8 mouse cellular contexts compared by ENCODE assay signal in genomic region chr17:55958584-55958886, GRCm38 (mm10). TPM values are rescaled to one million over a fixed set of nuclear protein-coding genes. Genes with fewer than 3 reads are reported as not detected.
DNase-seq lines count a peak whose midpoint lies in the region; ATAC-seq and TF ChIP-seq lines count a peak whose summit lies in the region.

No protein-coding gene starts in this region.

- peak overlapping the region; percentile 63 for H3K4me2 ChIP-seq in forebrain, embryonic 12.5 days
- peak overlapping the region; percentile 75 for H3K4me2 ChIP-seq in liver, embryonic 15.5 days

- peaks cover 37% of the 10 kb centered on the region for H3K4me1 ChIP-seq in forebrain, embryonic 12.5 days
- H3K4me1 ChIP-seq in liver, embryonic 15.5 days (replicated peaks): peaks cover 52% of the 10 kb centered on the region

- intact Hi-C loops in gastrocnemius, adult 2 months (cut with DNase I): loop anchor here (5.0 kb wide), 1 partner anchor 114 kb away; no protein-coding TSS in a partner anchor
- intact Hi-C loops in gastrocnemius, postnatal 36 days (cut with DNase I): no loop called here
- intact Hi-C loops in gastrocnemius, postnatal 14 days (cut with DNase I; ENCODE audit: low total_unique reads): no loop called here

- peak overlapping the region; percentile 80 for H3K4me3 ChIP-seq in gastrocnemius, adult 2 months
- peak overlapping the region; percentile 57 for H3K4me3 ChIP-seq in forebrain, embryonic 12.5 days (replicated peaks)
- peak overlapping the region; percentile 78 for H3K4me3 ChIP-seq in liver, embryonic 15.5 days (replicated peaks)

- peaks cover 23% of the 10 kb centered on the region for H3K36me3 ChIP-seq in forebrain, embryonic 12.5 days (replicated peaks)
- peaks cover 19% of the 10 kb centered on the region for H3K36me3 ChIP-seq in liver, embryonic 15.5 days (replicated peaks)

- no peak for DNase-seq in gastrocnemius, adult 2 months
- DNase-seq in gastrocnemius, postnatal 36 days: no peak
- no peak for DNase-seq in retina, postnatal 1 day
- no peak for DNase-seq in thymus, postnatal 25 days
- no peak for DNase-seq in gastrocnemius, postnatal 14 days

- H3K27me3 ChIP-seq in forebrain, embryonic 12.5 days: peaks cover 16% of the 10 kb centered on the region
- H3K27me3 ChIP-seq in liver, embryonic 15.5 days: peaks cover 8% of the 10 kb centered on the region; the same call in 1 of the 2 replicates

- 23% methylated on average over 2 of the region's 2 CpGs for WGBS in forebrain, embryonic 12.5 days
- WGBS in liver, embryonic 15.5 days (ENCODE audit: insufficient replicate concordance): 35% methylated on average over 2 of the region's 2 CpGs

- peak overlapping the region; percentile 94 for H3K27ac ChIP-seq in gastrocnemius, adult 2 months
- peak overlapping the region; percentile 96 for H3K27ac ChIP-seq in forebrain, embryonic 12.5 days
- H3K27ac ChIP-seq in liver, embryonic 15.5 days (replicated peaks): peak overlapping the region; percentile 95

- TF ChIP-seq CTCF in gastrocnemius, adult 2 months (IDR thresholded peaks at IDR 0.05): no peak

- H3K9me3 ChIP-seq in forebrain, embryonic 12.5 days: no peaks in the 10 kb centered on the region
- no peaks in the 10 kb centered on the region for H3K9me3 ChIP-seq in liver, embryonic 15.5 days (replicated peaks)

- peak overlapping the region; percentile 61 for H3K9ac ChIP-seq in forebrain, embryonic 12.5 days
- peak overlapping the region; percentile 65 for H3K9ac ChIP-seq in liver, embryonic 15.5 days

- peak; percentile 0 for ATAC-seq in CD4-positive, CD25-positive, alpha-beta regulatory T cell, adult 4 months
- ATAC-seq in forebrain, embryonic 12.5 days (ENCODE audit: low FRiP score): no peak
- ATAC-seq in liver, embryonic 15.5 days (ENCODE audit: insufficient read depth): no peak

RNA-seq across cellular contexts. Expression of gene Yju2, which starts 0.4 kb away (rescaled TPM):
- total RNA-seq in gastrocnemius, adult 2 months (2021): 10 to 100 TPM in 1 of 2 experiments, 1 to 10 TPM in 1; 8.3 to 10.2 TPM
- total RNA-seq in gastrocnemius, postnatal 36 days (2021): 1 to 10 TPM; 7.8 to 8.8 TPM
- polyA plus RNA-seq in CD4-positive, CD25-positive, alpha-beta regulatory T cell, adult 4 months (2017; shearing (Covaris generic)): 10 to 100 TPM; 28.2 to 43.3 TPM
- polyA plus RNA-seq in forebrain, embryonic 12.5 days (2016; fragmentation: Nextera tagmentation; extraction: Ambion mirVana): 28.0 and 29.1 TPM in 2 replicates
- polyA plus RNA-seq in liver, embryonic 15.5 days (2015; fragmentation: Nextera tagmentation; extraction: Ambion mirVana): 7.2 and 9.7 TPM in 2 replicates
- total RNA-seq in gastrocnemius, postnatal 14 days (2021): 10 to 100 TPM in 1 of 2 experiments, 1 to 10 TPM in 1; 9.3 to 10.3 TPM

RNA-seq across cellular contexts. Expression of gene Ebi3, which starts 6.1 kb away (rescaled TPM):
- under 1 TPM; 0.20 to 0.39 TPM for total RNA-seq in gastrocnemius, adult 2 months (2021)
- not detected for total RNA-seq in gastrocnemius, postnatal 36 days (2021)
- 10 to 100 TPM; 48.6 to 79.8 TPM for polyA plus RNA-seq in CD4-positive, CD25-positive, alpha-beta regulatory T cell, adult 4 months (2017; shearing (Covaris generic))
- 2.3 TPM in 2 replicates for polyA plus RNA-seq in forebrain, embryonic 12.5 days (2016; fragmentation: Nextera tagmentation; extraction: Ambion mirVana)
- 9.2 and 10.0 TPM in 2 replicates for polyA plus RNA-seq in liver, embryonic 15.5 days (2015; fragmentation: Nextera tagmentation; extraction: Ambion mirVana)
- total RNA-seq in gastrocnemius, postnatal 14 days (2021): under 1 TPM; 0.33 to 0.47 TPM

RNA-seq across cellular contexts. Expression of gene Zfp119b, which starts 9.2 kb away (rescaled TPM):
- 1 to 10 TPM; 2.9 to 4.1 TPM for total RNA-seq in gastrocnemius, adult 2 months (2021)
- total RNA-seq in gastrocnemius, postnatal 36 days (2021): 1 to 10 TPM; 2.6 to 2.7 TPM
- polyA plus RNA-seq in CD4-positive, CD25-positive, alpha-beta regulatory T cell, adult 4 months (2017; shearing (Covaris generic)): 10 to 100 TPM; 14.3 to 16.2 TPM
- 4.8 and 5.6 TPM in 2 replicates for polyA plus RNA-seq in forebrain, embryonic 12.5 days (2016; fragmentation: Nextera tagmentation; extraction: Ambion mirVana)
- 2.3 and 2.8 TPM in 2 replicates for polyA plus RNA-seq in liver, embryonic 15.5 days (2015; fragmentation: Nextera tagmentation; extraction: Ambion mirVana)
- total RNA-seq in gastrocnemius, postnatal 14 days (2021): 1 to 10 TPM; 3.1 to 3.7 TPM

RNA-seq across cellular contexts. Expression of gene Shd, which starts 11.7 kb away (rescaled TPM):
- under 1 TPM in 1 of 2 experiments, not detected in 1; 0.47 TPM for total RNA-seq in gastrocnemius, adult 2 months (2021)
- not detected for total RNA-seq in gastrocnemius, postnatal 36 days (2021)
- not detected for polyA plus RNA-seq in CD4-positive, CD25-positive, alpha-beta regulatory T cell, adult 4 months (2017; shearing (Covaris generic))
- 81.1 and 94.0 TPM in 2 replicates for polyA plus RNA-seq in forebrain, embryonic 12.5 days (2016; fragmentation: Nextera tagmentation; extraction: Ambion mirVana)
- polyA plus RNA-seq in liver, embryonic 15.5 days (2015; fragmentation: Nextera tagmentation; extraction: Ambion mirVana): 0.18 and 0.32 TPM in 2 replicates
- total RNA-seq in gastrocnemius, postnatal 14 days (2021): under 1 TPM; 0.31 to 0.62 TPM

RNA-seq across cellular contexts. Expression of gene Fsd1, which starts 27.8 kb away (rescaled TPM):
- total RNA-seq in gastrocnemius, adult 2 months (2021): not detected
- total RNA-seq in gastrocnemius, postnatal 36 days (2021): not detected
- under 1 TPM in 1 of 2 experiments, not detected in 1; 0.47 TPM for polyA plus RNA-seq in CD4-positive, CD25-positive, alpha-beta regulatory T cell, adult 4 months (2017; shearing (Covaris generic))
- 79.7 and 82.4 TPM in 2 replicates for polyA plus RNA-seq in forebrain, embryonic 12.5 days (2016; fragmentation: Nextera tagmentation; extraction: Ambion mirVana)
- polyA plus RNA-seq in liver, embryonic 15.5 days (2015; fragmentation: Nextera tagmentation; extraction: Ambion mirVana): 0.13 and 0.50 TPM in 2 replicates
- under 1 TPM in 1 of 2 experiments, not detected in 1; 0.55 TPM for total RNA-seq in gastrocnemius, postnatal 14 days (2021)
